Mouse (Mus musculus) cerebellum, adult 2 months (tissue): Measurements from ENCODE around the gene Atp13a2.

Experiments used
- CTCF ChIP-seq: fragments of 200-500 bp; IDR thresholded peaks from 2 replicates; pipeline ENCODE4 v1.5.1; 2011; ENCODE audit warnings: low read depth, mild to moderate bottlenecking, control low read depth, low read length, moderate library complexity, borderline replicate concordance; ENCODE audit not compliant: insufficient read depth
- POLR2A ChIP-seq: fragments of 200-500 bp; IDR thresholded peaks from 2 replicates; pipeline ENCODE4 v1.6.1; 2011; ENCODE audit warnings: low read length, control low read depth, borderline replicate concordance; ENCODE audit not compliant: insufficient read depth

- no peak for TF ChIP-seq POLR2A
- no peak for TF ChIP-seq CTCF
Measured at GRCm38 (mm10) chr4:141008028-141008427, 21.4 kb downstream of the Atp13a2 start.
